Mouse (Mus musculus) erythroblast, adult 5-6 weeks (primary cell): ENCODE results near the gene Prom1. TPM values are rescaled to one million over a fixed set of nuclear protein-coding genes. Genes with fewer than 3 reads are reported as not detected.
"Not testable (repeated sequence)": the region's sequence is repeated elsewhere in the genome, so short reads cannot be mapped to it uniquely, and the experiment has no call there.

Experiments used
- ATAC-seq: replicated peaks from 2 replicates; pipeline ENCODE4 v1.8.0; 2016; ENCODE audit warnings: moderate number of reproducible peaks, mild to moderate bottlenecking, moderate TSS enrichment, inconsistent platforms; ENCODE audit not compliant: poor library complexity, low FRiP score, severe bottlenecking
- total RNA-seq, 2 experiments: library from RNA; stranded (forward) in 1 of 2; stranded (reverse) in 1 of 2; fragments of 150-400 nt in 1 of 2; fragments of 200-764, 138-1000 nt in 1 of 2; gene quantifications; 2 replicates each; pipeline versions ENCODE4 v1.2.3 to v1.2.4; 2015 to 2017; ENCODE audit warnings: low replicate concordance in 2 of 2

Gene Prom1
- total RNA-seq (2015; ENCODE audit: low replicate concordance) (13.8 and 31.6 TPM in 2 replicates), total RNA-seq (2017; ENCODE audit: low replicate concordance) (14.1 and 16.7 TPM in 2 replicates)

DNA sequence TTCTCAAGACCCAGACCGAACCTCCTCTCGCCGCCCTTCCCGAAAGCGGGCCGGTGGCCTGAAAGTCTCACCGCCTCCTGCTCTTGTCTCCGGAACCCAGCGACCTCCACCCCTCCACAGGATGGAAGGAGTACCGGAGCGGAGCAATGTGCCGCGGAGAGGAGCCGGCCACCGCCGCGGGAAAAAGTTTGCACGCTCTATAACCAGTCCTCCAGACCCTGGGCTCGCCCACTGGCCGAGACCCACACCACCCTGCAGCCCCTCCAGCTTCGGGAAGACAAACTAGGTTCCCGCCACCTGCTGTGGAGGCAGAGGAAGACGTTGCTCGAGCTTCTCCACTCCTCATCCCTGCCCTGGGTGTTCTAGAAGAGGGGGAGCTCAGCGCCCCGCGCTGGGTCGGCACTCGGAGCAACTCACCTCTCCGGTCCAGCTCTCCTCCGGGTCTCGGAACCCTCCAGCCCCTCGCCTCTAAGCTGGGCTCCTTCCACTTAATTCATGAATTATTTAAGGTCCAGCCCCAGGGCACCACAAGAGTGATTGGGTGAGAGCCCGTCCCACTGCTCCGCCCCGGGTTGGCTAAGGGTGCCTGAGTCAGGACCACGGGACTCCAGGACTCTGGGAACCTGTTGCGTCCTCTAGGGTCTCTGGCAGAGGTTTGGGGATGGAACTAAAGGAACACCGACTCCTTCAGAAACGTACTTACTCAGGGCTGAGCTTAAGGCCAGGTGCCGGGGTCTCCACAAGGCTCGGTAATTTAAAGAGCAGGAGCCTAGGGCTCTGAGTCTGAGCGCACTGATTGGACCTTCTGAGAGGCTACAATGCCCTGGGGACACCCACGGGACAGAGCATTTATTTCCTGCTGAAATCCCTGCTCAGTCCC is at the start of gene Prom1:
Prom1 (minus strand) TSS at position 802 of the 880 bp plus-strand sequence.
- ATAC-seq = no peak

- no peak for ATAC-seq
These were observed 45.9 kb upstream of the Prom1 start for GRCm38 (mm10) chr5:44147732-44148131.

DNA sequence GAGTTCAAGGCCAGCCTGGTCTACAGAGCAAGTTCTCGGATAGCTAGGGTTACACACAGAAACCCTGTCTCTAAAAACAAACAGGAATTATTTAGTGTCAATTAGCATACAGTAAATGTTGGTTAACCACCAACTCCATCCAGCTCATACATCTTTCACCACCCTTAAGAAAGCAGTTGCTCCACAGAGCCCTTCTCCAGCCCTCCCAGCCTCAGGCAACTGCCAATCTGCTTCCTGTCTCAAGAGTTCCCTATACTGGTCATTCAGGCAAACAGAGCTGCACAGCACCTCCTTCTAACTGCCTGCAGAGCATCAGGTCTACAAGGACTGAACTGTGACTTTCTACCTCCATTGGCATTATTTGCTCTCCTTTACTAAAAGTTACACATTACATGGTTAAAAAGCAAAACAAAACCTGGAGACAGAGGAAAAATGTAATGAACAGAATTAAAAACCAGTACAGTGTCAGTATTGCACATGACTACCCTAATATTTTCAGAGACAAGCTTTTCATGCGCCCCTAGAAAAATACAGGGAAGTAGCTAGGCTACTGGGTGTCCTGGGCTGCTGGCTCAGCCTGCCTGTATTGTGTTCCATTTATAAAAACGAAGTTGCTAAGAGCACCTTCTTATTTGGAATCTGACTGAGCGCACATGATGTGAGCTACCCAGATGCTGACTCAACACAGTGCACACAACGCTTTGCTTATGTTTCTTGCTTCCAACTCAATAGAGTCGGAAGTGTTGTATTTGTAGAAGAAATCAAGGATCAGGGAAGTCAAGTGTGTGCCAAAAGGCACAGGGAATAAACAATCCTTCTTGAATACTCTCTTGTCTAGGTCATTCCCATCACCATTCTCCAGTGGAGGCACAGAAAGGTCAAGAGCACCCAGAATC is 44.9 kb upstream of the Prom1 start:
- no peak for ATAC-seq

GRCm38 (mm10) chr5:44143467-44144235 is 41.8 kb upstream of the Prom1 start:
- ATAC-seq = no peak

- no peak for ATAC-seq
These were observed 25.7 kb upstream of the Prom1 start for GRCm38 (mm10) chr5:44127487-44127886.

GRCm38 (mm10) chr5:44126574-44126973 is 24.7 kb upstream of the Prom1 start:
- ATAC-seq = not testable (repeated sequence)

- ATAC-seq = no peak
These were observed 19.6 kb upstream of the Prom1 start for GRCm38 (mm10) chr5:44121390-44121789.

DNA sequence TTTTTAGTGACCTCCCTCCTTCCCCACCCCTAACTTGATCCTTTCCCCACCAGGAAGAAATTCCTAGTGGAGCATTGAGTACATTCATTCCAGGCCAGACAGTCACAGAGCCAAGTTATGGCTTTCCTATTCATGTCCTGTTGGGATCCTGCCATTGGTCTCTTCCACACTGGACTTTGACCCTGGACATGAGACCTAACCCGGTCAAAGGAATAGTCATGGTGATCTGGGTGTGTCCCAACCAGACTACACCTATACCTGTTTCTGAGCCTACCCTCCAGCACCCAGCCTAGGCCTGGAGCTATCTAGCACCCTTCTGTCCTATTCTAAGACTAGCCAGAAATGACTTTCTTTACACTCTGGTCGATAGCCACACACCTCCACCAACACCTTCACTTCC is 11.3 kb upstream of the Prom1 start:
- ATAC-seq = no peak

GRCm38 (mm10) chr5:44109121-44109520 is 7.3 kb upstream of the Prom1 start:
- ATAC-seq = no peak

DNA sequence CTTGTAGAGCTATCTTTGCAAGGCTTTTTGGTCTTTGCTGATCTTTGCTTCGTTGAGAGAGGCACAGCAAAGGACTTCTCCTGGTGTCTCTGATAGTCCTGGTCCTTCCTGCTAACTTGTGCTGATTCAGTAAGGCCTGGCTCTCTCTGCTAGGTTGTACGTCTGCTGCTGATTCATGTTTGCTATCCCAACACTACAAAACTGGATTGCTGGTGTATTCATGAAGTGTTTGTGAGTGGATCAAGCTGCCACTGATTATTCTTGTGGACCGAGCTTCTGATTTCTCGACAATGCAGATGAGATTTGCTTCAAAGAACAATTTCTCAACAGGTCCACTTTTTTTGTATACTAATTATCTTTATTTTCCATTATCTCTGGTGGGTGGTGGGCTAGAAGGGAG is 6.3 kb upstream of the Prom1 start:
- no peak for ATAC-seq

- ATAC-seq = no peak
These were observed 3.4 kb upstream of the Prom1 start for GRCm38 (mm10) chr5:44105192-44105591.

- no peak for ATAC-seq
These were observed 2.9 kb upstream of the Prom1 start for GRCm38 (mm10) chr5:44104686-44105085.

- no peak for ATAC-seq
These were observed 2.3 kb upstream of the Prom1 start for GRCm38 (mm10) chr5:44104120-44104519.

GRCm38 (mm10) chr5:44103121-44103520 is 1.3 kb upstream of the Prom1 start:
- ATAC-seq = no peak

GRCm38 (mm10) chr5:44100544-44101230 is 1.1 kb downstream of the Prom1 start:
- ATAC-seq = no peak

DNA sequence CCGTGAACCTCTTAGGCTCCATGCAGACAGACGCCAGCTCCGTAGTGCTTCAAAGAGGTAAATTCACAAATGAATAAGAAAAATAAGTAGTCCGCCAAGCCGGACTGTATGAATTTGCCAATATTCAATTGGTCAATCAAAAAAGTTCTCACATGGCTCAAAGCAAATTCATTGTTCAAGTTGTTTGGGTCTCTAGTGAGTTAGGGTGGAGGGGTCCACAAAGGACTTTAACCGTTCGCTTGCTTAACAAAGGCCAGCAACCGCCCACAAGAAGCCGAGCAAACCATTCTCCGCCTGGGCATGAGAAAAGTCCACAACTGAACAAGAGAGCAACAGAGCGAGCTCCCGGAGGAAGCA is 1.7 kb downstream of the Prom1 start:
- ATAC-seq = no peak

DNA sequence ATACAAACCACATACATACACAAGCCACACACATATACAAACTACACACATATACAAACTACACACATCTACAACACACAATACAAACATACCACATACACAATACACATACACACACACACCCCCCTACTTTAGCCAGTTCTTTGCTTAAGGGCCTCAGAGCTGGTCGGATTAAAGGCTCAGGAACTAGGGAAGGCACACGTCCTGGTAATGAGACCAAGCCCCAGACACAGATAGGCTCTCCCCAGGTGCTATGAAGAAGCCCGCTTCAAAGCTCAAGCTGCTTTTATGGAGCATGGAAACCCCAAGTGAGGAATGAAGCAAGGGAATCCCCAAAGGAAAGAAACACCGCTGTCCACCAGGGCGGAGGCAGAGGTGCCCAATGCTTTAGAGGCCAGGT is 4.8 kb downstream of the Prom1 start:
- no peak for ATAC-seq

DNA sequence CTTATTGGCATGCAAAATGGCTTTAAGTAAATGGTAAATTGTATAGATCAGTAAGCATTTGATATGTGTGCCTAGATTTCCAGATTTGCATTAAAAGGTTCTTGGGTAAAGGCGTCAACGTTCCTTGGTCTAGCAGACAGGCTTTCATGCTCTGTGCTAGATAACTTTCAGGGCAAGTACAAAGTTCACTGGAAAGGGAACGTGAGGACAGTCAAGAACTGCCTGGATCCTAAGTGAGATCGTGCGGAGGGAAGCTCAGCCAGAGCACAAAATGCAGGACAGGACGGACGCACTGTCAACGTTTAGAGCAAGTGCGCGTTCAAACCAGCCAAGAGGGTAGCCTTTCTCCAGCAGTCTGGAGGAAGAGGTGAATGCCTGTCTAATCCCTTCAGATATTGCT is 5.7 kb downstream of the Prom1 start:
- ATAC-seq = no peak

DNA sequence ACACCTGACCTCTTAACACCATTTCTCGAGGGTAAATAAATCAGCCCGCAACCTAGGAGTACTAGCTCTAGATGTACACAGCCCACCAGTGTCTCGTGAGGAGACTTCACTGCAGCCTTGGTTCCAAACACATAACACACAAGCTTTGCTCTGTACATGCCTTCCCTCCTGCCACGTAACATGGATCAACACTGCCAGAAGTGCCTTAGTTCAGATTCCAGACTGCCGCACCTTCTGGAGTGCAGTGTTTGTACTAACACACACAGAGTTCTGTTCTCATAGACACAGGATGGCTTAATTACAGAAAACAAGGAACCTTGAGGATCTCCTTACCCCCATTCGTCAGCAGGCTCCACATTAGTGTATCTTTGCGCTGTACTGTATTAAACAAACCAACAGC is 6.1 kb downstream of the Prom1 start:
- no peak for ATAC-seq
